Mouse (Mus musculus): Measurements from ENCODE around the gene C130050O18Rik. TPM values are rescaled to one million over a fixed set of nuclear protein-coding genes. Genes with fewer than 3 reads are reported as not detected.

Gene C130050O18Rik
- total and polyA plus RNA-seq, 2 experiments: 0.18 to 1.6 TPM

GRCm38 (mm10) chr5:139391309-139391990 is 13.6 kb upstream of the C130050O18Rik start:
- peaks cover 36% of the 10 kb centered on the region for H3K4me1 ChIP-seq (ENCODE audit: control insufficient read depth, insufficient read depth, low read length)
- H3K79me2 ChIP-seq (ENCODE audit: control insufficient read depth, insufficient read depth, low read length): peaks cover 26% of the 10 kb centered on the region
- H3K9ac ChIP-seq (ENCODE audit: low read depth, low read length): no peak overlapping the region; the same call in 1 of the 2 replicates
- TF ChIP-seq CTCF (IDR thresholded peaks at IDR 0.05; ENCODE audit: low read depth, low read length) (no peak), POLR2A (IDR thresholded peaks at IDR 0.05; ENCODE audit: extremely low read depth, insufficient read depth, low read length) (no peak)
- WGBS: 59% methylated on average over 11 of the region's 11 CpGs
- H3K36me3 ChIP-seq (ENCODE audit: control insufficient read depth, insufficient read depth, low read length): peaks cover 3% of the 10 kb centered on the region; the same call in 1 of the 2 replicates
- no peaks in the 10 kb centered on the region for H3K27me3 ChIP-seq (ENCODE audit: control insufficient read depth, insufficient read depth, low read length)
- peak overlapping the region; percentile 0; the same call in 1 of the 2 replicates for H3K27ac ChIP-seq (replicated peaks; ENCODE audit: insufficient read depth, low read depth, low read length)
- no peak for DNase-seq (ENCODE audit: extremely low read depth, low read depth, low spot score)
- H3K4me3 ChIP-seq (ENCODE audit: insufficient read depth, low read depth, low read length): no peak overlapping the region

- TF ChIP-seq POLR2A (IDR thresholded peaks at IDR 0.05; ENCODE audit: extremely low read depth, insufficient read depth, low read length) (no peak), CTCF (IDR thresholded peaks at IDR 0.05; ENCODE audit: low read depth, low read length) (no peak)
- WGBS: 89% methylated on average over 37 of the region's 37 CpGs
- H3K27ac ChIP-seq (replicated peaks; ENCODE audit: insufficient read depth, low read depth, low read length): no peak overlapping the region
- H3K9ac ChIP-seq (ENCODE audit: low read depth, low read length): no peak overlapping the region
- H3K27me3 ChIP-seq (ENCODE audit: control insufficient read depth, insufficient read depth, low read length): no peaks in the 10 kb centered on the region
- no peak overlapping the region for H3K4me3 ChIP-seq (ENCODE audit: insufficient read depth, low read depth, low read length)
- no peak for DNase-seq (ENCODE audit: extremely low read depth, low read depth, low spot score)
- H3K36me3 ChIP-seq (ENCODE audit: control insufficient read depth, insufficient read depth, low read length): peaks cover 3% of the 10 kb centered on the region; the same call in 1 of the 2 replicates
- peaks cover 32% of the 10 kb centered on the region for H3K4me1 ChIP-seq (ENCODE audit: control insufficient read depth, insufficient read depth, low read length)
- peaks cover 21% of the 10 kb centered on the region for H3K79me2 ChIP-seq (ENCODE audit: control insufficient read depth, insufficient read depth, low read length)
Observed at GRCm38 (mm10) chr5:139392219-139393196, 12.6 kb upstream of the C130050O18Rik start.

GRCm38 (mm10) chr5:139393197-139393588 is 11.9 kb upstream of the C130050O18Rik start:
- H3K36me3 ChIP-seq (ENCODE audit: control insufficient read depth, insufficient read depth, low read length): peaks cover 3% of the 10 kb centered on the region; the same call in 1 of the 2 replicates
- 92% methylated on average over 16 of the region's 16 CpGs for WGBS
- no peak overlapping the region for H3K27ac ChIP-seq (replicated peaks; ENCODE audit: insufficient read depth, low read depth, low read length)
- H3K4me1 ChIP-seq (ENCODE audit: control insufficient read depth, insufficient read depth, low read length): peaks cover 29% of the 10 kb centered on the region
- no peaks in the 10 kb centered on the region for H3K27me3 ChIP-seq (ENCODE audit: control insufficient read depth, insufficient read depth, low read length)
- no peak overlapping the region for H3K4me3 ChIP-seq (ENCODE audit: insufficient read depth, low read depth, low read length)
- H3K9ac ChIP-seq (ENCODE audit: low read depth, low read length): no peak overlapping the region
- peaks cover 19% of the 10 kb centered on the region for H3K79me2 ChIP-seq (ENCODE audit: control insufficient read depth, insufficient read depth, low read length)
- no peak for DNase-seq (ENCODE audit: extremely low read depth, low read depth, low spot score)
- TF ChIP-seq POLR2A (IDR thresholded peaks at IDR 0.05; ENCODE audit: extremely low read depth, insufficient read depth, low read length) (no peak), CTCF (IDR thresholded peaks at IDR 0.05; ENCODE audit: low read depth, low read length) (no peak)

- no peak for TF ChIP-seq CTCF (IDR thresholded peaks at IDR 0.05; ENCODE audit: low read depth, low read length)
- TF ChIP-seq POLR2A (IDR thresholded peaks at IDR 0.05; ENCODE audit: extremely low read depth, insufficient read depth, low read length): no peak
- H3K27me3 ChIP-seq (ENCODE audit: control insufficient read depth, insufficient read depth, low read length): no peaks in the 10 kb centered on the region
- no peak overlapping the region for H3K9ac ChIP-seq (ENCODE audit: low read depth, low read length)
- H3K27ac ChIP-seq (replicated peaks; ENCODE audit: insufficient read depth, low read depth, low read length): no peak overlapping the region
- peaks cover 16% of the 10 kb centered on the region for H3K79me2 ChIP-seq (ENCODE audit: control insufficient read depth, insufficient read depth, low read length)
- 67% methylated on average over 7 of the region's 7 CpGs for WGBS
- H3K36me3 ChIP-seq (ENCODE audit: control insufficient read depth, insufficient read depth, low read length): peaks cover 3% of the 10 kb centered on the region; the same call in 1 of the 2 replicates
- no peak for DNase-seq (ENCODE audit: extremely low read depth, low read depth, low spot score)
- H3K4me3 ChIP-seq (ENCODE audit: insufficient read depth, low read depth, low read length): no peak overlapping the region
- peaks cover 23% of the 10 kb centered on the region for H3K4me1 ChIP-seq (ENCODE audit: control insufficient read depth, insufficient read depth, low read length)
Observed at GRCm38 (mm10) chr5:139394399-139394798, 10.7 kb upstream of the C130050O18Rik start.

- Histone ChIP-seq H3K36me3 (ENCODE audit: control insufficient read depth, insufficient read depth, low read length) (peaks cover 3% of the 10 kb centered on the region; the same call in 1 of the 2 replicates), H3K27me3 (ENCODE audit: control insufficient read depth, insufficient read depth, low read length) (no peaks in the 10 kb centered on the region), H3K4me3 (ENCODE audit: insufficient read depth, low read depth, low read length) (no peak overlapping the region), H3K9ac (ENCODE audit: low read depth, low read length) (no peak overlapping the region), H3K4me1 (ENCODE audit: control insufficient read depth, insufficient read depth, low read length) (peaks cover 16% of the 10 kb centered on the region), H3K27ac (replicated peaks; ENCODE audit: insufficient read depth, low read depth, low read length) (no peak overlapping the region), H3K79me2 (ENCODE audit: control insufficient read depth, insufficient read depth, low read length) (peaks cover 16% of the 10 kb centered on the region)
- TF ChIP-seq CTCF (IDR thresholded peaks at IDR 0.05; ENCODE audit: low read depth, low read length): no peak
- DNase-seq (ENCODE audit: extremely low read depth, low read depth, low spot score): no peak
- 72% methylated on average over 4 of the region's 4 CpGs for WGBS
Observed at GRCm38 (mm10) chr5:139395528-139395927, 9.6 kb upstream of the C130050O18Rik start.
